Mouse (Mus musculus): Measurements from ENCODE around the gene Pink1. TPM values are rescaled to one million over a fixed set of nuclear protein-coding genes. Genes with fewer than 3 reads are reported as not detected.

Gene Pink1
- polyA plus RNA-seq, 1 experiment = 182 TPM

DNA sequence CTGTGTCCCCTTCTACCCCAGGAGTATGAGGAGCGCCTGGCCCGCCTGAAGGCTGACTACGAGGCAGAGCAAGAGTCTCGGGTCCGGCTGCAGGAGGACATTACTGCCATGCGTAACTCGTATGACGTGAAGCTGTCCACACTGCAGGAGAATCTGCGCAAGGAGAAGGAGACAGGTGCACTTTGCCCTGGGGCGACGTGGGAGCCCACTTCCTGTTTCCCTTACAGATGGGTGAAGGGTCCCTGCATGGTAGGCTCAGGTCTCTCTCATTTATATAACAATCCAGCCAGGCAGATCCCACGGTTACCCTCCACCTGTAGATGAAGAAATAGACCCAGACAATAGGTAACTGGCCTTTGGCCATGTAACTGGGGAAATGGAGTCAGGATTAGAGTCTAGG lies 39.7 kb downstream of the Pink1 start:
- 76% methylated on average over 12 of the region's 12 CpGs for WGBS
- H3K4me1 ChIP-seq (ENCODE audit: control insufficient read depth, insufficient read depth, low read length) = no peaks in the 10 kb centered on the region
- no peak overlapping the region for H3K4me3 ChIP-seq (replicated peaks; ENCODE audit: extremely low read depth, low read depth, low read length)
- TF ChIP-seq CTCF (IDR thresholded peaks at IDR 0.05; ENCODE audit: insufficient read depth, low read length) (no peak), POLR2A (IDR thresholded peaks at IDR 0.05; ENCODE audit: borderline replicate concordance, extremely low read depth, low read depth, low read length) (no peak)
- no peak for DNase-seq

DNA sequence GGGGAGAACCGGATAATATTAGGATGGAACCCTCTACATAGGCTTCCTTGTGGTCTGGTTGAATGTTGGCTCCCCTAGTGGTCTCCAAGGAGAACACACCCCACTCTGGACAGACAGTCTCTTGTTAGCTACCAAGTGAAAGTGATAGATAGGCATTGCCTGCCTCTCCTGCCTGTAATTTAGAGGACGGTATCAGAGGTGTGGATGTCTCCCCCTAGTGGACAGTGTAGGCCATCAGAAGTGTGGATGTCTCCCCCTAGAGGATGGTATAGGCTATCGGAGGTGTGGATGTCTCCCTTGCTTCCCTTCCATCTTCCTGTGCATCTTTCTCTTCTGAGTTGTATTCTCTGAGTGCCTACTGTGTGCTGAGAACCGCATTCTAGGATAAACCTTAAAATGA lies 43.3 kb downstream of the Pink1 start:
- 29% methylated on average over 4 of the region's 4 CpGs for WGBS
- H3K4me3 ChIP-seq (replicated peaks; ENCODE audit: extremely low read depth, low read depth, low read length) = no peak overlapping the region
- no peak for TF ChIP-seq POLR2A (IDR thresholded peaks at IDR 0.05; ENCODE audit: borderline replicate concordance, extremely low read depth, low read depth, low read length)
- TF ChIP-seq CTCF (IDR thresholded peaks at IDR 0.05; ENCODE audit: insufficient read depth, low read length) = peak; percentile 99
- DNase-seq = peak; percentile 31
- H3K4me1 ChIP-seq (ENCODE audit: control insufficient read depth, insufficient read depth, low read length) = no peaks in the 10 kb centered on the region

DNA sequence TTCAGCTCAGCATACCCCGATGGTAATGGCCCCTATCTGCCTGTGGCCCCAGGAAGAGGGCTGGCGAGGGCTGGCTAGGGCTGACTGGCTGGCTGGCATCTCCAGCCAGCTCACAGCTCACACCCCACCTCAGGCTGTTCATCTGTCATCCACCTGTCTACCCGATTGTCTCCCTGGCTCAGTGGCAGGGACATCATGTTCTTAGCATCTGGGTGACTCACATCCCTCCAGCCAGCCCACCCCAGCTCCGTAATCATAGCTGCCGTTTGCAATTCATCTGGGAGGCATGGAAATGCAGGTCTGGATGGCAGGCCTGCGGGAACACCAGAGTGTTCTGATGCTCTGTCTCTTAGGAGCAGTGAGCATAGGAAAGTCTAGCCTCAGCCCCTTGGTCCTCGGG lies 47.8 kb downstream of the Pink1 start:
- H3K4me3 ChIP-seq (replicated peaks; ENCODE audit: extremely low read depth, low read depth, low read length) = no peak overlapping the region
- DNase-seq = no peak
- TF ChIP-seq CTCF (IDR thresholded peaks at IDR 0.05; ENCODE audit: insufficient read depth, low read length) (no peak), POLR2A (IDR thresholded peaks at IDR 0.05; ENCODE audit: borderline replicate concordance, extremely low read depth, low read depth, low read length) (no peak)
- WGBS = 67% methylated on average over 7 of the region's 7 CpGs
- H3K4me1 ChIP-seq (ENCODE audit: control insufficient read depth, insufficient read depth, low read length) = no peaks in the 10 kb centered on the region

DNA sequence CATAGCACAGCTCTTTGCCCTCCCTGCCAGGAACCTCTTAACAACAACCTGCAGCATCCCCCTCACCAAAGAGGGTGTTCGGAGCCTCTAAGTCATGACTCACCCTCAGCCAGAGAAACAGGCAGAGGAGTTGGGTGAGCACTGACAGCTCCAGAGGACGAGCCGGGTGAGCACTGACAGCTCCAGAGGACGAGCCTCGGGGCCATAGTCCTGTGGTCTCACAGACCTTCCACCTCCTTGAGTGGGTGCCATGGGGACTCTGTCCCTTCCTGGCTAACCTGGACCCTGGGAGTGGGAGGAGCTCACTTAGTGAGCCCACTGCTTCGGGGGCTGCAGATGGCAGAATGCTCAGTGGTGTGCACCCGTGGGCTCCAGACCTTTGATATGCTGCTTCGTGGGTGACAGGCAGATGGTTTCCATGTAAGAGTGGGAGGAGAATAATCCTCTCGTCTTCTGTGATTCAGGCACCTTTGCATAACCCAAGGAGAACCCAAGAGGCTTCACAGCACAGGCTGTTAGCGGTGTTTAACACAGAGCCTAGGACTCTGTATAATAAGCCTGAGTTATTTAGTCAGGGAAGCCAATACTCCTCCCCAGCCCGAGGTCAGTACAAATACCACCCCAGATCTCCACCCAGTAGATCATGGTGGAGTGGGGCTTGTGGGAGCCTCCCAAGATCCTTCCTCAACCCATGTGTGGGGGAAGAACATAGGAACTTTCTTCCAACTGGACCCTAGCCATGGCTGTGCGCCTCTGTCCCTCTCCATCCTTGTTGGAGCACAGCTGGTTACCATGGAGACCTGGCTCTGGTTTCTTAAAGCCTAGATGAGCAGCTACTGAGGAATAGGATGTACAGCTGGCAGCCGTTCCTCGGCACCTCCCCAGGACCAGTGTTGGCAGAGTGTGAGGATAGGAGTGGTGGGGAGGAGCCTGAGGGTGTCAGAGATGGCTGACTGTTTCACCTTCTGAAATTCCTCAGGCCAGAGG lies 53.8 kb downstream of the Pink1 start:
- Histone ChIP-seq H3K4me3 (replicated peaks; ENCODE audit: extremely low read depth, low read depth, low read length) (no peak overlapping the region), H3K4me1 (ENCODE audit: control insufficient read depth, insufficient read depth, low read length) (no peaks in the 10 kb centered on the region)
- 47% methylated on average over 14 of the region's 14 CpGs for WGBS
- TF ChIP-seq CTCF (IDR thresholded peaks at IDR 0.05; ENCODE audit: insufficient read depth, low read length) = no peak
- no peak for TF ChIP-seq POLR2A (IDR thresholded peaks at IDR 0.05; ENCODE audit: borderline replicate concordance, extremely low read depth, low read depth, low read length)
- DNase-seq = no peak

DNA sequence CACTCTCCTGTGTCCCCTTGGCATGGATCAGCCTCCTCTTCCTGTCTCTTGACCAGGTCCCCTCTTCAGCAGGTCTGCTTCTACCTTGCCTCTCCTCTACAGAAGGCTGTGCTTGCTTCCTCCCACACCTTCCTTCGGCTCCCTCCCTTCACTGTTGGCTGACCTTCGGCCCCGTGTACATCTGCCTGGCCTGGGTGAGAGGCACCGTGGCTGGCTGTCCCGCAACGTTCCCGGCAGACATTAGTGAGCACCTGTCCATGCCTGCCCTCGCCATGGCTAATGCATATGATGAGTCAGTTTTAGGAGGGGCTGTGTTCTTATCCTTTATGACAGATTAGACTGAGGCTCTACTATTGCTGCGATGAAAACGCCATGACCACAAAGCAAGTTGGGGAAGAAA lies 58.2 kb downstream of the Pink1 start:
- no peaks in the 10 kb centered on the region for H3K4me1 ChIP-seq (ENCODE audit: control insufficient read depth, insufficient read depth, low read length)
- TF ChIP-seq CTCF (IDR thresholded peaks at IDR 0.05; ENCODE audit: insufficient read depth, low read length) (no peak), POLR2A (IDR thresholded peaks at IDR 0.05; ENCODE audit: borderline replicate concordance, extremely low read depth, low read depth, low read length) (no peak)
- no peak overlapping the region for H3K4me3 ChIP-seq (replicated peaks; ENCODE audit: extremely low read depth, low read depth, low read length)
- WGBS = 81% methylated on average over 10 of the region's 10 CpGs
- no peak for DNase-seq

Other genes with a start within 250 kb of the Pink1 start
- gene Hp1bp3, start 110.0 kb downstream of the Pink1 start, polyA plus RNA-seq (2012; rRNA removed) = 53.4 and 78.4 TPM in 2 replicates
- 0.22 and 0.28 TPM in 2 replicates for gene Sh2d5, start 75.9 kb downstream of the Pink1 start, polyA plus RNA-seq (2012; rRNA removed)
- gene Kif17, start 75.9 kb downstream of the Pink1 start, polyA plus RNA-seq (2012; rRNA removed) = 0.70 and 0.91 TPM in 2 replicates
- gene Ddost, start 21.6 kb downstream of the Pink1 start, polyA plus RNA-seq (2012; rRNA removed) = 194 and 198 TPM in 2 replicates
- 2.6 and 2.9 TPM in 2 replicates for gene Cda, start 41.7 kb upstream of the Pink1 start, polyA plus RNA-seq (2012; rRNA removed)
- gene Fam43b, start 70.2 kb upstream of the Pink1 start, polyA plus RNA-seq (2012; rRNA removed) = not detected in 2 replicates
- 15.2 and 16.5 TPM in 2 replicates for gene Mul1, start 108.4 kb upstream of the Pink1 start, polyA plus RNA-seq (2012; rRNA removed)
- gene Camk2n1, start 128.0 kb upstream of the Pink1 start, polyA plus RNA-seq (2012; rRNA removed) = 21.7 and 26.9 TPM in 2 replicates

All from lung, adult 2 months (tissue).